Mouse (Mus musculus) right cerebral cortex, postnatal 25 days (tissue): ENCODE measurements around the gene Best3.
"Not testable (repeated sequence)": the region's sequence is repeated elsewhere in the genome, so short reads cannot be mapped to it uniquely, and the experiment has no call there.

Experiments used
- DNase-seq: peaks from one replicate; pipeline ENCODE4 v3.0.0; 2022

The Best3 gene

GRCm38 (mm10) chr10:116980273-116980672 lies 5.8 kb upstream of the Best3 start:
- DNase-seq: no peak

GRCm38 (mm10) chr10:116980888-116981287 lies 5.2 kb upstream of the Best3 start:
- no peak for DNase-seq

- DNase-seq: no peak
These were observed 3.6 kb upstream of the Best3 start for GRCm38 (mm10) chr10:116982526-116982925.

GRCm38 (mm10) chr10:116984836-116985235 lies 1.3 kb upstream of the Best3 start:
- no peak for DNase-seq

- DNase-seq: no peak
These were observed 7.9 kb downstream of the Best3 start for GRCm38 (mm10) chr10:116993971-116994370.

- no peak for DNase-seq
These were observed 9.0 kb downstream of the Best3 start for GRCm38 (mm10) chr10:116995162-116995561.

GRCm38 (mm10) chr10:116995584-116996235 lies 9.6 kb downstream of the Best3 start:
- no peak for DNase-seq

GRCm38 (mm10) chr10:116996236-116996600 lies 10.1 kb downstream of the Best3 start:
- no peak for DNase-seq

- no peak for DNase-seq
These were observed 12.8 kb downstream of the Best3 start for GRCm38 (mm10) chr10:116998716-116999455.

GRCm38 (mm10) chr10:117000975-117001374 lies 14.9 kb downstream of the Best3 start:
- no peak for DNase-seq

- DNase-seq: no peak
These were observed 18.6 kb downstream of the Best3 start for GRCm38 (mm10) chr10:117004695-117005094.

GRCm38 (mm10) chr10:117005707-117006464 lies 19.8 kb downstream of the Best3 start:
- no peak for DNase-seq

- DNase-seq: no peak
These were observed 23.6 kb downstream of the Best3 start for GRCm38 (mm10) chr10:117009691-117010090.

GRCm38 (mm10) chr10:117011047-117011446 lies 24.9 kb downstream of the Best3 start:
- DNase-seq: no peak

- DNase-seq: peak; percentile 42
These were observed 27.7 kb downstream of the Best3 start for GRCm38 (mm10) chr10:117013689-117014390.

GRCm38 (mm10) chr10:117014565-117014964 lies 28.5 kb downstream of the Best3 start:
- no peak for DNase-seq

GRCm38 (mm10) chr10:117018281-117018840 lies 32.2 kb downstream of the Best3 start:
- DNase-seq: no peak

- no peak for DNase-seq
These were observed 35.1 kb downstream of the Best3 start for GRCm38 (mm10) chr10:117021020-117021754.

- no peak for DNase-seq
These were observed 37.6 kb downstream of the Best3 start for GRCm38 (mm10) chr10:117023693-117024092.

GRCm38 (mm10) chr10:117025776-117026175 lies 39.7 kb downstream of the Best3 start:
- DNase-seq: not testable (repeated sequence)

- no peak for DNase-seq
These were observed 40.1 kb downstream of the Best3 start for GRCm38 (mm10) chr10:117026176-117026575.

GRCm38 (mm10) chr10:117031160-117031559 lies 45.0 kb downstream of the Best3 start:
- no peak for DNase-seq
